Mouse (Mus musculus): Measurements from ENCODE around the gene Celf6.

- TF ChIP-seq POLR2A (IDR thresholded peaks at IDR 0.05; ENCODE audit: insufficient read length, low read depth) (no peak), TCF12 (IDR thresholded peaks at IDR 0.05; ENCODE audit: insufficient read depth, poor library complexity, severe bottlenecking) (no peak), CEBPB (IDR thresholded peaks at IDR 0.05; ENCODE audit: insufficient read depth, poor library complexity, severe bottlenecking) (no peak), TCF3 (IDR thresholded peaks at IDR 0.05; ENCODE audit: insufficient read length, low read depth) (no peak)
These were observed 38.1 kb downstream of the Celf6 start for GRCm38 (mm10) chr9:59615797-59616196.

Data from myocyte (in vitro differentiated cells).